ENCODE assay signal across 10 mouse cellular contexts in the genomic region with DNA sequence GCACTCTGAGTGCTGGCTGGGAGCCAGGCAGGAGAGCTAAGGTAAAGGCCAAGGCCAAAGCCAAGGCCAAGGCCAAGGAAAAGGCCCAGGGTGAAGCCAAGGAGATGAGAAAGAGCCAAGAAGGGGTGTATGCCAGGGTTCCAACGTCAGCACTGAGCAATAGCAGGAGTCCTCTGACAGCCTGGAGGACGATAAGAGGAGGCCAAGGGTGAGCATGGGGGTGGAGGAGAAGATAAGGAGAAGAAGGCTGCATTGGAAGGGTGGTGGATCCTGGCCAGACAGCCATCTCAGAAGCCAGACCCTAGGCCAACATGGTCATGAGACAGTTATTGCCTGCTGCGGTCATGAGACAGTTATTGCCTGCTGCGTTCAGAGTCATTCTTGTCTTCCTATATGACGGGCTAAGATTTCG. TPM values are rescaled to one million over a fixed set of nuclear protein-coding genes. Genes with fewer than 3 reads are reported as not detected.
A peak's percentile ranks its signal among the peaks of the same experiment; 100 is the strongest.
DNase-seq lines count a peak whose midpoint lies in the region.
"Had no signal": no experiment of that assay in that cellular context is flagged by ENCODE, and none has a peak within 500 bp of the region (broad histone marks: within the 10 kb centered on the region; RNA-seq: fewer than 3 reads in every experiment).

No protein-coding gene starts in this region.

- peak; percentile 35 to 55 for DNase-seq in lung, adult 18-20 months
- no peak for DNase-seq in lung, postnatal 4 days
- DNase-seq in c-Kit-positive CD71-positive TER-119-negative erythroid progenitor cells, embryonic 14.5 days (ENCODE audit: low read depth) = peak; percentile 89
- DNase-seq in heart, postnatal 25 days (ENCODE audit: low spot score) = peak; percentile 59
- DNase-seq in spleen, postnatal 10 days (ENCODE audit: low spot score in 2 of 2) = peak; percentile 71 to 81
- DNase-seq in left cerebral cortex, postnatal 25 days (ENCODE audit: low spot score in 2 of 2) = no peak
- DNase-seq in left cerebral cortex, adult 9 months (ENCODE audit: low spot score in 2 of 2) = no peak
- DNase-seq in layer of hippocampus, adult 9-11 months = no peak
- DNase-seq: cerebellum, adult 9-10 months; retina, postnatal 1 day had no signal

- intact Hi-C loops in heart, postnatal 25 days (cut with DNase I) = no loop called here
- intact Hi-C loops in left cerebral cortex, postnatal 25 days (cut with DNase I) = no loop called here

RNA-seq across cellular contexts. Expression of gene Prkar2b, which starts 43.4 kb away (rescaled TPM):
- total RNA-seq in heart, postnatal 25 days (2021) = 1 to 10 TPM; 5.3 to 6.2 TPM
- total RNA-seq in left cerebral cortex, postnatal 25 days (2021) = 10 to 100 TPM; 79.6 to 92.9 TPM

Comparison
In these comparisons a context has a peak if more than half of its experiments do, and no peak if none do; other contexts are left out.
1. DNase-seq: peak in lung, adult 18-20 months (2 of 2), c-Kit-positive CD71-positive TER-119-negative erythroid progenitor cells, embryonic 14.5 days (single experiment), heart, postnatal 25 days (single experiment) and spleen, postnatal 10 days (2 of 2); none in lung, postnatal 4 days (0 of 2), left cerebral cortex, postnatal 25 days (0 of 2), left cerebral cortex, adult 9 months (0 of 2) and layer of hippocampus, adult 9-11 months (single experiment).
2. RNA of gene Prkar2b, which starts 43.4 kb away (total RNA-seq): 79.6 to 92.9 TPM in left cerebral cortex, postnatal 25 days; 5.3 to 6.2 TPM in heart, postnatal 25 days; every median in the first group is over 10 times any median in the second.